Comparison of ENCODE assay signal across 20 mouse cellular contexts in the genomic region with DNA sequence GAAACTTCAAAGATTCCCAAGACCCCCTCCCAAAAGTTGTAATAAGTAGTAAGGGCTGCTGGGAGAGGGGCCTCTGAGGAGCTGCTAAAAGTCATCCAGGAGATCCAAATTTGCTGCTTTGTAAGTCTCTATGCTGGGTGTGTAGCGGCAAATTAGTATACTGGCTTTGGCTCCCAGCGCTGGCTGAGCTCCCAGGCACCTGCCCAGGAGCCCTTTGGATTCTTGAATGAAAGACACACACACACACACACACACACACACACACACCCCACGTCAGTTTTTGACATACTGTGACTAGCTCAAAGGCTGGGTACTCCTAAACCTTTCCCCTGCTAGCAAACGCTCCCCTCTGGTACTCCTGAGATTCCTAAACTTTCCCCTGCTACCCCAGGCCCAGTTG.
"Had no signal": no experiment of that assay in that cellular context is flagged by ENCODE, and none has a peak within 500 bp of the region (broad histone marks: within the 10 kb centered on the region; RNA-seq: fewer than 3 reads in every experiment).

No protein-coding gene starts in this region.

- H3K4me1 ChIP-seq: lung, embryonic 15.5 days had no signal

- H3K4me3 ChIP-seq: lung, embryonic 15.5 days; megakaryocyte, embryonic 14.5 days; midbrain, embryonic 13.5 days; midbrain, embryonic 15.5 days; neural tube, embryonic 13.5 days; neural tube, embryonic 15.5 days had no signal

- H3K4me2 ChIP-seq: lung, embryonic 15.5 days; midbrain, embryonic 11.5 days; midbrain, embryonic 13.5 days; midbrain, embryonic 15.5 days; neural tube, embryonic 13.5 days; neural tube, embryonic 15.5 days had no signal

- H3K9me3 ChIP-seq: lung, embryonic 15.5 days; midbrain, embryonic 13.5 days; midbrain, embryonic 15.5 days; neural tube, embryonic 13.5 days; neural tube, embryonic 15.5 days had no signal

- H3K36me3 ChIP-seq: lung, embryonic 15.5 days; midbrain, embryonic 13.5 days; midbrain, embryonic 15.5 days; neural tube, embryonic 13.5 days; neural tube, embryonic 15.5 days had no signal

- H3K9ac ChIP-seq: lung, embryonic 15.5 days; midbrain, embryonic 13.5 days; midbrain, embryonic 15.5 days; neural tube, embryonic 13.5 days; neural tube, embryonic 15.5 days had no signal

- H3K27ac ChIP-seq: lung, embryonic 15.5 days; macrophage; midbrain, embryonic 13.5 days; midbrain, embryonic 15.5 days; neural tube, embryonic 13.5 days; neural tube, embryonic 15.5 days had no signal

- ATAC-seq: lung, postnatal 0 days; midbrain, embryonic 13.5 days; midbrain, embryonic 15.5 days had no signal

- H3K27me3 ChIP-seq: lung, embryonic 15.5 days; midbrain, embryonic 13.5 days; midbrain, embryonic 15.5 days; neural tube, embryonic 13.5 days had no signal

- DNase-seq: lung, adult 2 months; lung, postnatal 14 days; lung, postnatal 36 days; retina, postnatal 1 day; right cerebral cortex, adult 18-20 months; right cerebral cortex, postnatal 25 days; right cerebral cortex, postnatal 4 days; spleen, adult 18-20 months; thymus, adult 18-20 months; thymus, postnatal 14 days; thymus, postnatal 36 days had no signal
